Mouse (Mus musculus) CH12.LX (cell line): Measurements from ENCODE around the gene Cit. TPM values are rescaled to one million over a fixed set of nuclear protein-coding genes. Genes with fewer than 3 reads are reported as not detected.

Experiments used
- DNase-seq: peaks from one replicate; pipeline ENCODE4 v3.0.0-alpha.2; 2013; ENCODE audit errors: extremely low read depth
- H3K27ac ChIP-seq: 2 replicates; pipeline ENCODE4 v1.5.1; 2012; ENCODE audit warnings: low read depth, mild to moderate bottlenecking, control low read depth, moderate library complexity; ENCODE audit not compliant: insufficient read depth
- H3K27me3 ChIP-seq: replicated peaks from 2 replicates; pipeline ENCODE3; 2012; ENCODE audit warnings: inconsistent platforms
- H3K36me3 ChIP-seq, 2 experiments: replicated peaks in 1 of 2; 2 replicates each; pipeline versions ENCODE3 to v1.6.1; 2012; ENCODE audit warnings: inconsistent platforms in 1 of 2, low read length in 1 of 2, mild to moderate bottlenecking in 1 of 2, mixed read lengths in 1 of 2, moderate library complexity in 1 of 2; ENCODE audit not compliant: control insufficient read depth in 1 of 2, insufficient read depth in 1 of 2
- H3K4me1 ChIP-seq, 2 experiments: 2 replicates each; pipeline ENCODE4 v1.6.1; 2012; ENCODE audit warnings: inconsistent platforms in 1 of 2, moderate library complexity in 1 of 2; ENCODE audit not compliant: insufficient read depth in 2 of 2, control insufficient read depth in 1 of 2
- H3K4me2 ChIP-seq: 2 replicates; pipeline ENCODE4 v1.6.1; 2012; ENCODE audit warnings: low read depth, mild to moderate bottlenecking, control low read depth; ENCODE audit not compliant: poor library complexity, insufficient read depth, severe bottlenecking
- H3K4me3 ChIP-seq, 3 experiments: fragments of 150-350 bp in 1 of 3; sonication (generic) in 1 of 3; replicated peaks in 1 of 3; 2 replicates each; pipeline versions ENCODE3 to v1.5.1; 2011 to 2012; ENCODE audit warnings: low read depth in 2 of 3, low read length in 2 of 3, mild to moderate bottlenecking in 2 of 3, moderate library complexity in 2 of 3, control low read depth in 1 of 3, improper control_type of control experiment in 1 of 3, inconsistent platforms in 1 of 3, mixed read lengths in 1 of 3; ENCODE audit not compliant: poor library complexity in 1 of 3
- H3K79me2 ChIP-seq: replicated peaks from 2 replicates; pipeline ENCODE4 v1.6.1; 2012; ENCODE audit warnings: mild to moderate bottlenecking, moderate library complexity; ENCODE audit not compliant: control insufficient read depth, poor library complexity, insufficient read depth, severe bottlenecking; ENCODE audit errors: extremely low read depth
- H3K9ac ChIP-seq: 2 replicates; pipeline ENCODE4 v1.6.1; 2012; ENCODE audit warnings: low read depth, mild to moderate bottlenecking, control low read depth, moderate library complexity; ENCODE audit not compliant: insufficient read depth
- H3K9me3 ChIP-seq: replicated peaks from 2 replicates; pipeline ENCODE3; 2012; ENCODE audit warnings: low read length, inconsistent platforms, mixed read lengths
- BHLHE40 ChIP-seq: IDR thresholded peaks from 2 replicates; pipeline ENCODE4 v1.6.1; 2011; ENCODE audit warnings: mild to moderate bottlenecking, low read depth, low read length, improper control_type of control experiment
- CTCF ChIP-seq, 2 experiments: IDR thresholded peaks in 1 of 2; conservative IDR thresholded peaks in 1 of 2; 2 replicates each; pipeline ENCODE4 v1.5.1; 2011 to 2012; ENCODE audit warnings: low read depth in 2 of 2, low read length in 2 of 2, improper control_type of control experiment in 1 of 2, inconsistent platforms in 1 of 2, mild to moderate bottlenecking in 1 of 2, moderate library complexity in 1 of 2
- E2F4 ChIP-seq: IDR thresholded peaks from 2 replicates; pipeline ENCODE4 v1.6.1; 2011; ENCODE audit warnings: low read depth, low read length, improper control_type of control experiment; ENCODE audit not compliant: insufficient replicate concordance
- ETS1 ChIP-seq: conservative IDR thresholded peaks from 2 replicates; pipeline ENCODE4 v1.6.1; 2012; ENCODE audit warnings: low read depth, mild to moderate bottlenecking, inconsistent platforms, low read length, improper control_type of control experiment, moderate library complexity
- HCFC1 ChIP-seq: IDR thresholded peaks from 2 replicates; pipeline ENCODE4 v1.6.1; 2012; ENCODE audit warnings: low read depth, mild to moderate bottlenecking, inconsistent platforms, low read length, improper control_type of control experiment
- IRF4 ChIP-seq: IDR thresholded peaks from 2 replicates; pipeline ENCODE4 v1.6.1; 2014; ENCODE audit warnings: low read depth, mild to moderate bottlenecking, inconsistent platforms, low read length, improper control_type of control experiment
- JUN ChIP-seq: IDR thresholded peaks from 2 replicates; pipeline ENCODE4 v1.6.1; 2011; ENCODE audit warnings: low read depth, mild to moderate bottlenecking, low read length, improper control_type of control experiment, moderate library complexity; ENCODE audit not compliant: insufficient read depth
- KAT2A ChIP-seq: IDR thresholded peaks from 2 replicates; pipeline ENCODE4 v1.6.1; 2012; ENCODE audit warnings: low read length, improper control_type of control experiment, inconsistent platforms; ENCODE audit not compliant: insufficient replicate concordance
- MAFK ChIP-seq: IDR thresholded peaks from 2 replicates; pipeline ENCODE4 v1.6.1; 2011; ENCODE audit warnings: low read length, improper control_type of control experiment; ENCODE audit not compliant: insufficient replicate concordance
- MAX ChIP-seq: IDR thresholded peaks from 2 replicates; pipeline ENCODE4 v1.6.1; 2011; ENCODE audit warnings: low read length, improper control_type of control experiment
- MAZ ChIP-seq: IDR thresholded peaks from 2 replicates; pipeline ENCODE4 v1.6.1; 2012; ENCODE audit warnings: low read depth, mild to moderate bottlenecking, inconsistent platforms, low read length, improper control_type of control experiment, moderate library complexity
- MEF2A ChIP-seq: IDR thresholded peaks from 2 replicates; pipeline ENCODE4 v1.6.1; 2014; ENCODE audit warnings: low read depth, mild to moderate bottlenecking, inconsistent platforms, low read length, improper control_type of control experiment, borderline replicate concordance
- MXI1 ChIP-seq: IDR thresholded peaks from 2 replicates; pipeline ENCODE4 v1.6.1; 2011; ENCODE audit warnings: mild to moderate bottlenecking, low read depth, low read length, improper control_type of control experiment
- NELFE ChIP-seq: IDR thresholded peaks from 2 replicates; pipeline ENCODE4 v1.6.1; 2011; ENCODE audit warnings: low read depth, low read length, improper control_type of control experiment
- POLR2AphosphoS2 ChIP-seq: IDR thresholded peaks from 2 replicates; pipeline ENCODE4 v1.6.1; 2011; ENCODE audit warnings: low read depth, low read length, improper control_type of control experiment
- RAD21 ChIP-seq: IDR thresholded peaks from 2 replicates; pipeline ENCODE4 v1.6.1; 2011; ENCODE audit warnings: low read depth, mild to moderate bottlenecking, low read length, improper control_type of control experiment, moderate library complexity
- SMC3 ChIP-seq: IDR thresholded peaks from 2 replicates; pipeline ENCODE4 v1.6.1; 2011; ENCODE audit warnings: low read depth, low read length, improper control_type of control experiment
- ZC3H11A ChIP-seq: IDR thresholded peaks from 2 replicates; pipeline ENCODE4 v1.6.1; 2012; ENCODE audit warnings: low read depth, mild to moderate bottlenecking, inconsistent platforms, low read length, improper control_type of control experiment
- ZKSCAN1 ChIP-seq: IDR thresholded peaks from 2 replicates; pipeline ENCODE4 v1.6.1; 2012; ENCODE audit warnings: low read depth, inconsistent platforms, low read length, improper control_type of control experiment, borderline replicate concordance
- dilution Hi-C: fragments of 300-500 bp; cut with MboI; formaldehyde crosslinking; loops from 2 replicates; pipeline ENCODE4 v1.14.3; 2020; ENCODE audit warnings: low sequenced_read_pairs; ENCODE audit not compliant: extremely low pct_unique_long_range_greater_than_20kb, extremely low pct_ligation_motif_present
- in situ Hi-C: fragments of 300-500 bp; cut with MboI; formaldehyde crosslinking; loops from 3 replicates; pipeline ENCODE4 v1.14.3; 2019; ENCODE audit warnings: low sequenced_read_pairs, low pct_ligation_motif_present, low pct_unique_long_range_greater_than_20kb, mixed read lengths
- polyA plus RNA-seq: library from polyadenylated mRNA; unstranded; fragments of >175 nt; gene quantifications from 2 replicates; pipeline ENCODE4 v1.2.1, GENCODE M21; 2012; ENCODE audit warnings: low read depth; ENCODE audit not compliant: insufficient read length
- total RNA-seq, 2 experiments: library from RNA; depleted of rRNA; stranded (reverse); fragments of 300-350 nt in 1 of 2; fragments of >200 nt in 1 of 2; gene quantifications; 2 replicates each; pipeline ENCODE4 v1.2.3; 2012 to 2014

Gene Cit
- total and polyA plus RNA-seq, 3 experiments, result 7.0 to 24.9 (median 16.2) TPM

DNA sequence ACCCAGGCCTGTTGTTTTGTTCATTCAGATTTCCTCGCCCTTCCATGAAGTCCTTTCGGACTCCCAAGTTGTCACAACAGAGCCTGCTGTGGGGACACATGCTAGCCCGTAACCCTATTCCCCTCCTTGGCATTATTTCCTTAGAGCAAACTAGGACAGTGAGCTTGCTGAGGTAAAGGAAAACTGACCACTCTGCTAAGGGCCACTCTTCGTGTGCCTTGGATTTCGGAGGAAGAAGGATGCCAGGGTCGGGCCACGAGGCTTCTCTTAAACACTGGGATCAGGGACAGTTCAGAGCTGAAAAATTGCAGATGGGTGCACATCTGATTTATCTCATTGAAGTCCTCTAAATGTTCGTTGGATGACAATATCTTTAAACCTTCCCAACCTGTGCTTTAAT lies 200.5 kb downstream of the Cit start:
- dilution Hi-C loops (no loop called here), in situ Hi-C loops (no loop called here)
- Histone ChIP-seq H3K4me3 (no peak overlapping the region), H3K9me3 (peaks cover 37% of the 10 kb centered on the region), H3K27me3 (peaks cover 5% of the 10 kb centered on the region), H3K79me2 (no peaks in the 10 kb centered on the region), H3K36me3 (no peaks in the 10 kb centered on the region), H3K9ac (no peak overlapping the region), H3K27ac (no peak overlapping the region), H3K4me2 (no peak overlapping the region), H3K4me1 (no peaks in the 10 kb centered on the region)
- no peak for TF ChIP-seq SMC3
- no peak for TF ChIP-seq E2F4
- no peak for TF ChIP-seq ZKSCAN1
- no peak for TF ChIP-seq IRF4
- no peak for TF ChIP-seq MAFK
- no peak for TF ChIP-seq POLR2AphosphoS2
- TF ChIP-seq CTCF (conservative IDR thresholded peaks at IDR 0.05 in 1 of 2, IDR thresholded peaks at IDR 0.05 in 1 of 2; ENCODE audit: low read depth in 2 of 2, low read length in 2 of 2), result no peak
- no peak for TF ChIP-seq RAD21
- TF ChIP-seq NELFE, result no peak
- no peak for TF ChIP-seq HCFC1
- TF ChIP-seq MXI1, result no peak
- TF ChIP-seq MAZ, result no peak
- TF ChIP-seq ZC3H11A, result no peak
- TF ChIP-seq ETS1, result no peak
- TF ChIP-seq MAX, result no peak
- TF ChIP-seq MEF2A, result no peak
- no peak for TF ChIP-seq KAT2A
- TF ChIP-seq JUN, result no peak
- no peak for DNase-seq

DNA sequence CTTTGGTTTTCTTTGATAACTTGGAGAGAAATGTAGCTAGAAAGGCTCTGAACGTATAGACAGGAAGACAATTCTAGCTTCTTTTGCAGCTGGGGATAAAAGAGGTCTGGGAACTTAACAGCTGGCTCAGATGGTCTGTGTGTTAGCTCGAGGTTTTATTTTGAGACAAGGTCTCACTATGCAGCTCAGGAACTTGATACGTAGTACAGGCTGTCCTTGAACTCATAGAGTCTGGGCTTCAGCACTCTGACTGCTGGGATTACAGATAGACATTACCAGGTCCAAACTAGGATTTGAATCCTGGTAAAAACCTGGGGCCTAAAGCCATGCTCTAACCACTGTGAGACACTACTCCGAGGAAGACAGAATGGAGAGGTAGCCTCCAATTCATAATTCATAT lies 201.2 kb downstream of the Cit start:
- H3K4me3 ChIP-seq, result no peak overlapping the region
- no peaks in the 10 kb centered on the region for H3K4me1 ChIP-seq
- H3K9me3 ChIP-seq, result peaks cover 40% of the 10 kb centered on the region
- H3K9ac ChIP-seq, result no peak overlapping the region
- in situ Hi-C loops (no loop called here), dilution Hi-C loops (no loop called here)
- peaks cover 2% of the 10 kb centered on the region for H3K27me3 ChIP-seq
- no peaks in the 10 kb centered on the region for H3K79me2 ChIP-seq
- no peaks in the 10 kb centered on the region for H3K36me3 ChIP-seq
- H3K4me2 ChIP-seq, result no peak overlapping the region
- H3K27ac ChIP-seq, result no peak overlapping the region
- no peak for DNase-seq
- TF ChIP-seq BHLHE40 (no peak), MAX (no peak)
